Comparison of ENCODE assay signal across 9 mouse cellular contexts in the genomic region with DNA sequence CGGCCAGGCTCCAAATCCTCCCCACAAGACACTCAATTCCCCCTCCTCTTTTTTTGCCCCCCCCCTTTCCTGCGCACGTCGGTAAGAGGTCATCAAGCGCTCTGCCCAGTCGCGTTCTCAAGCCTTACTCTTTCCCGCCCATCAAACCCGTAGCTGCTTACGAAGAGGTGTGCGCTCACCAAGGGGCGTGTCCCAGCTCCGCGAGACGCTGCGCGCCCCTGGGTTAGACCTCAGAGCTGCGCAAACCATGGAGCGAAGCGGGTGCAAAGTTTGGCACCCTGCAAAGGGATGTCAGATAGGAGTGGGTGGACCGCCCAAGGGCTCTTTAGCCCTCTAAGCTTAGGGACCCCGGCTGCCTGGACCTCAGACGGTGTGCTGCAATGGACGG. TPM values are rescaled to one million over a fixed set of nuclear protein-coding genes. Genes with fewer than 3 reads are reported as not detected.
DNase-seq lines count a peak whose midpoint lies in the region; ATAC-seq lines count a peak whose summit lies in the region.
"Had no signal": no experiment of that assay in that cellular context is flagged by ENCODE, and none has a peak within 500 bp of the region (broad histone marks: within the 10 kb centered on the region; RNA-seq: fewer than 3 reads in every experiment).

No protein-coding gene starts in this region.

- peak; percentile 69 for ATAC-seq in heart, embryonic 12.5 days (ENCODE audit: insufficient number of reproducible peaks, low FRiP score)
- ATAC-seq: Patski had no signal

- DNase-seq in heart, adult 18-20 months = no peak
- peak; percentile 19 for DNase-seq in adrenal gland, postnatal 25 days
- DNase-seq in forelimb bud, embryonic 11.5 days (ENCODE audit: low read depth, low spot score) = peak; percentile 62
- peak; percentile 19 for DNase-seq in kidney, postnatal 10 days
- peak; percentile 74 for DNase-seq in mesoderm, embryonic 11.5 days (ENCODE audit: low read depth, low spot score)
- no peak for DNase-seq in spleen, postnatal 4 days (ENCODE audit: low spot score in 2 of 2)
- no peak for DNase-seq in frontal cortex, postnatal 25 days (ENCODE audit: low spot score in 2 of 2)

- no peaks in the 10 kb centered on the region; the same call in 1 of the 2 replicates for H3K9me3 ChIP-seq in heart, embryonic 12.5 days (replicated peaks)

- peaks cover 4% of the 10 kb centered on the region; the same call in 1 of the 2 replicates for H3K4me1 ChIP-seq in heart, embryonic 12.5 days (replicated peaks)

- H3K27me3 ChIP-seq in heart, embryonic 12.5 days (replicated peaks) = 0 out of 2 replicates have a peak, but pooled peaks cover 3% of the 10 kb centered on the region

- peak overlapping the region; percentile 45 for H3K4me3 ChIP-seq in heart, embryonic 12.5 days

- H3K9ac ChIP-seq in heart, embryonic 12.5 days = no peak overlapping the region

- WGBS in heart, embryonic 12.5 days = 13% methylated on average over 22 of the region's 24 CpGs

- no peaks in the 10 kb centered on the region for H3K36me3 ChIP-seq in heart, embryonic 12.5 days

- peak overlapping the region; percentile 69 for H3K4me2 ChIP-seq in heart, embryonic 12.5 days

- H3K27ac ChIP-seq in heart, embryonic 12.5 days (ENCODE audit: poor library complexity, severe bottlenecking) = no peak overlapping the region

RNA-seq across cellular contexts. Expression of a gene that starts 0.9 kb away (rescaled TPM):
- polyA plus RNA-seq in heart, embryonic 12.5 days (2016; fragmentation: Nextera tagmentation; extraction: Ambion mirVana) = 7.4 and 9.3 TPM in 2 replicates
- under 1 TPM in 1 of 2 experiments, not detected in 1; 0.10 TPM for total RNA-seq in heart, adult 18-20 months (2021)
- 8.7 and 9.3 TPM in 2 replicates for total RNA-seq in adrenal gland, postnatal 25 days (2021)
- polyA plus RNA-seq: Patski had no signal

Comparison
In these comparisons a context has a peak if more than half of its experiments do, and no peak if none do; other contexts are left out.
1. DNase-seq: peak in adrenal gland, postnatal 25 days (single experiment), forelimb bud, embryonic 11.5 days (single experiment), kidney, postnatal 10 days (single experiment) and mesoderm, embryonic 11.5 days (single experiment); none in heart, adult 18-20 months (0 of 2), spleen, postnatal 4 days (0 of 2) and frontal cortex, postnatal 25 days (0 of 2).